Mouse (Mus musculus) liver, embryonic 14.5 days (tissue): ENCODE measurements around the gene Acvr2b.

Experiments
- CTCF ChIP-seq: IDR thresholded peaks from 2 replicates; pipeline ENCODE4 v1.5.1; 2016; ENCODE audit warnings: antibody characterized with exemption, low read depth, control low read depth
- EP300 ChIP-seq: IDR thresholded peaks from 2 replicates; pipeline ENCODE4 v1.6.1; 2016; ENCODE audit warnings: antibody characterized with exemption, low read depth

GRCm38 (mm10) chr9:119445737-119446136 is 43.8 kb downstream of the Acvr2b start:
- TF ChIP-seq EP300 (no peak), CTCF (no peak)
